Mouse (Mus musculus) layer of hippocampus, postnatal 10 days (tissue): ENCODE measurements around the gene Flt3. TPM values are rescaled to one million over a fixed set of nuclear protein-coding genes. Genes with fewer than 3 reads are reported as not detected.

Experiments
- DNase-seq, 2 experiments: peaks; one replicate each; pipeline ENCODE4 v3.0.0; 2021; ENCODE audit warnings: low spot score in 2 of 2
- total RNA-seq, 2 experiments: library from RNA; stranded (reverse); gene quantifications; 2 replicates each; pipeline ENCODE4 v1.2.3; 2021

Gene Flt3
- total RNA-seq, 2 experiments from 2014 or later, result 4.8 to 5.2 TPM

GRCm38 (mm10) chr5:147354985-147355384, 45.3 kb downstream of the Flt3 start:
- DNase-seq, result no peak

- peak; percentile 25 to 54 for DNase-seq
Measured at GRCm38 (mm10) chr5:147354161-147354780, 46.0 kb downstream of the Flt3 start.

GRCm38 (mm10) chr5:147351931-147352330, 48.4 kb downstream of the Flt3 start:
- DNase-seq, result no peak

- DNase-seq, result no peak
Measured at GRCm38 (mm10) chr5:147345981-147346380, 54.3 kb downstream of the Flt3 start.

- DNase-seq, result no peak
Measured at GRCm38 (mm10) chr5:147343904-147344303, 56.4 kb downstream of the Flt3 start.

- DNase-seq, result no peak
Measured at GRCm38 (mm10) chr5:147342901-147343300, 57.4 kb downstream of the Flt3 start.

- DNase-seq, result no peak
Measured at GRCm38 (mm10) chr5:147340741-147341414, 59.4 kb downstream of the Flt3 start.

GRCm38 (mm10) chr5:147339560-147339959, 60.7 kb downstream of the Flt3 start:
- no peak for DNase-seq

- DNase-seq, result no peak
Measured at GRCm38 (mm10) chr5:147338967-147339366, 61.3 kb downstream of the Flt3 start.

GRCm38 (mm10) chr5:147332711-147333110, 67.6 kb downstream of the Flt3 start:
- DNase-seq, result no peak

GRCm38 (mm10) chr5:147331547-147331946, 68.7 kb downstream of the Flt3 start:
- peak; percentile 53 to 67 for DNase-seq

GRCm38 (mm10) chr5:147329946-147330345, 70.3 kb downstream of the Flt3 start:
- DNase-seq, result no peak

- DNase-seq, result no peak
Measured at GRCm38 (mm10) chr5:147327636-147328035, 72.7 kb downstream of the Flt3 start.

- no peak for DNase-seq
Measured at GRCm38 (mm10) chr5:147325931-147326330, 74.4 kb downstream of the Flt3 start.

GRCm38 (mm10) chr5:147323237-147323917, 76.9 kb downstream of the Flt3 start:
- DNase-seq, result peak; percentile 72 to 76

GRCm38 (mm10) chr5:147322183-147322582, 78.1 kb downstream of the Flt3 start, which contains the start of gene Urad:
Gene Urad (minus strand): TSS chr5:147322440.
- DNase-seq, result no peak

GRCm38 (mm10) chr5:147319653-147320052, 80.6 kb downstream of the Flt3 start:
- DNase-seq, result no peak

- DNase-seq, result no peak
Measured at GRCm38 (mm10) chr5:147317991-147318390, 82.3 kb downstream of the Flt3 start.

- DNase-seq, result no peak
Measured at GRCm38 (mm10) chr5:147317321-147317720, 83.0 kb downstream of the Flt3 start.

GRCm38 (mm10) chr5:147315432-147316075, 84.7 kb downstream of the Flt3 start:
- no peak for DNase-seq

GRCm38 (mm10) chr5:147314646-147315431, 85.5 kb downstream of the Flt3 start:
- no peak for DNase-seq
